Mouse (Mus musculus): ENCODE data around the gene Psmb8.

DNA sequence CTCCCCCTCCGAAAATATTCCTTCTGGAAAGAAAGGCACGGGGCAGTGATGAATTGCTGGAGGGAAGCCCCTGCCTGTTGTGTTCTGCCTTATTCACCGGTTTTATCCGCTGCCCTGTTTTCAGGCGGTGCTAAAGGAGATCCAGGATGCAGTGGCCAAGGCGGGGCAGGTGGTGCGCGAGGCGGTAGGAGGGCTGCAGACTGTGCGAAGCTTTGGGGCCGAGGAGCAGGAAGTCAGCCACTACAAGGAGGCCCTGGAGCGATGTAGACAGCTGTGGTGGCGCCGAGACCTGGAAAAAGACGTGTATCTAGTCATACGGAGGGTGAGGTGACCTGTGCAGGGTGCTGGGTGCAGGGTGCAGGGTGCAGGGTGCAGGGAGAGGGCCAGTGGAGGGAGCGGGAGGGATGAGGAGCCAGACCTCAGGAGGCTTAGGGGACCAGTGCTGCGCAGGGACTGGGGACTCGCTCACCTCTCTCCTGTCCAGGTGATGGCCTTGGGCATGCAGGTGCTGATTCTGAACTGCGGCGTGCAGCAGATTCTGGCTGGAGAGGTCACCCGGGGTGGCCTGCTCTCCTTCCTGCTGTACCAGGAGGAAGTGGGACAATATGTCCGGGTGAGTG lies 14.3 kb downstream of the Psmb8 start:
- TF ChIP-seq CTCF (IDR thresholded peaks at IDR 0.05; ENCODE audit: insufficient read depth, low read length) (no peak), POLR2A (IDR thresholded peaks at IDR 0.05; ENCODE audit: borderline replicate concordance, extremely low read depth, low read depth, low read length) (no peak)

Measured in lung, adult 2 months (tissue).